Mouse (Mus musculus) midbrain, embryonic 12.5 days (tissue): ENCODE measurements around the gene Psmb8. TPM values are rescaled to one million over a fixed set of nuclear protein-coding genes. Genes with fewer than 3 reads are reported as not detected.
A peak's percentile ranks its signal among the peaks of the same experiment; 100 is the strongest.

Experiments used
- ATAC-seq: fragments of 200-750 bp; cut with Nextera tagmentation; 2 replicates; pipeline ENCODE4 v1.8.0; 2017; ENCODE audit warnings: low read depth, moderate TSS enrichment, moderate library complexity; ENCODE audit not compliant: low FRiP score
- H3K27ac ChIP-seq: fragments of 300-500 bp; sonication (generic); replicated peaks from 2 replicates; pipeline ENCODE4 v1.5.1; 2016; ENCODE audit warnings: mild to moderate bottlenecking
- H3K27me3 ChIP-seq: fragments of 300-500 bp; sonication (generic); 2 replicates; pipeline ENCODE4 v1.6.1; 2016; ENCODE audit warnings: mild to moderate bottlenecking
- H3K36me3 ChIP-seq: fragments of 300-500 bp; sonication (generic); 2 replicates; pipeline ENCODE4 v1.6.1; 2016
- H3K4me1 ChIP-seq: fragments of 300-500 bp; sonication (generic); 2 replicates; pipeline ENCODE4 v1.6.1; 2016
- H3K4me2 ChIP-seq: fragments of 300-500 bp; sonication (generic); replicated peaks from 2 replicates; pipeline ENCODE4 v1.6.1; 2016; ENCODE audit warnings: mild to moderate bottlenecking, moderate library complexity
- H3K4me3 ChIP-seq: fragments of 300-500 bp; sonication (generic); 2 replicates; pipeline ENCODE4 v1.5.1; 2016; ENCODE audit warnings: mild to moderate bottlenecking
- H3K9ac ChIP-seq: fragments of 300-500 bp; sonication (generic); replicated peaks from 2 replicates; pipeline ENCODE4 v1.6.1; 2016; ENCODE audit warnings: mild to moderate bottlenecking, moderate library complexity
- H3K9me3 ChIP-seq: fragments of 300-500 bp; sonication (generic); 2 replicates; pipeline ENCODE4 v1.6.1; 2016; ENCODE audit warnings: mild to moderate bottlenecking
- WGBS: fragments of 180-500 bp; shearing (Covaris S2); methylation state at CpG from one replicate; pipeline ENCODE4 v1.1.7; 2016; 5-methylcytosine and 5-hydroxymethylcytosine counted together
- polyA plus RNA-seq: library from polyadenylated mRNA; unstranded; fragments of >200 nt; fragmentation: Nextera tagmentation; extraction: Ambion mirVana; gene quantifications from 2 replicates; pipeline ENCODE4 v1.2.1, GENCODE M21; 2016

The Psmb8 gene
- polyA plus RNA-seq, 1 experiment from 2014 or later: 2.1 TPM

DNA sequence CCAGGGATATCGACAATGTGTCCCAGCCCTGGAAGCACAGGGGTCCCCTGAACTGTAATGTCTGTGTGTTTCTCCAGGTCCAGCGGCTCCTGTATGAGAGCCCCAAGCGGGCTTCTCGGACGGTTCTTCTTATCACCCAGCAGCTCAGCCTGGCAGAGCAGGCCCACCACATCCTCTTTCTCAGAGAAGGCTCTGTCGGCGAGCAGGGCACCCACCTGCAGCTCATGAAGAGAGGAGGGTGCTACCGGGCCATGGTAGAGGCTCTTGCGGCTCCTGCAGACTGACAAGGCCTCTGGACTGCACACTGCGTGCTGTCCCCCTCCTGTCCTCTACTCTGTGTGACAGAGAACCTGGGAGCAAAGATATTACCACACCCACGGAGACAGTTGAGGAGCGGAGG is 1.0 kb upstream of the Psmb8 start:
- Histone ChIP-seq H3K9me3 (no peaks in the 10 kb centered on the region), H3K4me2 (no peak overlapping the region), H3K36me3 (no peaks in the 10 kb centered on the region), H3K9ac (no peak overlapping the region), H3K4me3 (no peak overlapping the region), H3K27ac (no peak overlapping the region), H3K27me3 (peaks cover 98% of the 10 kb centered on the region), H3K4me1 (peaks cover 15% of the 10 kb centered on the region)
- WGBS: 29% methylated on average over 12 of the region's 12 CpGs
- ATAC-seq: no peak

- peaks cover 92% of the 10 kb centered on the region for H3K27me3 ChIP-seq
- H3K4me1 ChIP-seq: peaks cover 15% of the 10 kb centered on the region
- no peak overlapping the region for H3K27ac ChIP-seq
- H3K4me2 ChIP-seq: peak overlapping the region; percentile 58
- no peaks in the 10 kb centered on the region for H3K9me3 ChIP-seq
- H3K4me3 ChIP-seq: peak overlapping the region; percentile 36
- WGBS: 2% methylated on average over 32 of the region's 32 CpGs
- no peaks in the 10 kb centered on the region for H3K36me3 ChIP-seq
- no peak overlapping the region for H3K9ac ChIP-seq
- 0 out of 2 replicates have a peak, but pooled peaks have one; percentile 27 for ATAC-seq
Observed at GRCm38 (mm10) chr17:34197904-34198520, 491 bp downstream of the Psmb8 start.

DNA sequence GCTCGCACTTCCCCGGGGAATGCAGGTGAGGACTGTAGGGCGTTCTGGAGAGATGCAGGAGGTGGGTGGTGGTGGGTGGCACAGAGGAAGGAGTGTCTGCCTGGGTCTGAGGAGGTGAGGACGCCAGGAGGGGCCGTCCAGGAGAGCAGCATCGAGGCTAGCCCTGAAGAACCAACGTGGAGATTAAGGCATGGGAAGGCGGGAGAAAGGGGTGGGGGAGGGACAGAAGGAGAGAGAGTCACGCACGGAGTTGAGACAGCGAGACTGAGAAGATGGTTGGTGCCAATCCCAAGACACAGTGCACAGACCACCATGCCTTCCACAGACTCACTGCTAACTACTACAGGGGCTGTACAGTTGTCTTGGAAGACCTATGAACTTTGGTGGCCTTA is 996 bp downstream of the Psmb8 start:
- WGBS: 9% methylated on average over 11 of the region's 11 CpGs
- peaks cover 92% of the 10 kb centered on the region for H3K27me3 ChIP-seq
- H3K9ac ChIP-seq: no peak overlapping the region

DNA sequence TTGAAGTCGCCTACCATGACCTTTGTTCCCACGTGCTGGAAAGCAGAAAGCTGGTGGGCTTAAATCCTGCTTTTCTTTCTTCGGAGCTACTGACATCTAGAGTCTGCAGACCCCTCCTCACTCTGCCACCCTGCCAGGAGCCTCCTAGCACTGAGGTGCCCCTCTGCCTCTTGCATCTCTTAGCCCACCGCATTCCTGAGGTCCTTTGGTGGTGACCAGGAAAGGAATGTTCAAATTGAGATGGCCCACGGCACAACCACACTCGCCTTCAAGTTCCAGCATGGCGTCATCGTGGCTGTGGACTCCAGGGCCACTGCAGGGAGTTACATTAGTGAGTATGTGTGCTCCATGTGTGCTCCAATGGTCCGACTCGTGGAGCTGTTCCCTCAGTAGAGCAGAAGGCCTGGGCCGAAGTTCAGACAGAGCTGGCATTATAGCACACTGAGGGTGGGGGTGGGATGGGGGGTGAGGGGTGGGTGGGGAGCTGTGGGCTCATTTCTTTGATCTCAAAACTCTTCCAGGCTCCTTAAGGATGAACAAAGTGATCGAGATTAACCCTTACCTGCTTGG is 1.6 kb downstream of the Psmb8 start:
- H3K36me3 ChIP-seq: no peaks in the 10 kb centered on the region
- H3K4me2 ChIP-seq: no peak overlapping the region
- no peak for ATAC-seq
- H3K4me1 ChIP-seq: peaks cover 15% of the 10 kb centered on the region
- H3K27ac ChIP-seq: no peak overlapping the region
- H3K9ac ChIP-seq: no peak overlapping the region
- H3K9me3 ChIP-seq: no peaks in the 10 kb centered on the region
- H3K27me3 ChIP-seq: peaks cover 92% of the 10 kb centered on the region
- 65% methylated on average over 12 of the region's 12 CpGs for WGBS
- H3K4me3 ChIP-seq: no peak overlapping the region

More for the DNA sequence above, 996 bp downstream of the Psmb8 start:
- Histone ChIP-seq H3K4me2 (peak overlapping the region; percentile 58), H3K27ac (no peak overlapping the region), H3K9me3 (no peaks in the 10 kb centered on the region), H3K4me3 (peak overlapping the region; percentile 36), H3K4me1 (peaks cover 15% of the 10 kb centered on the region), H3K36me3 (no peaks in the 10 kb centered on the region)
- no peak for ATAC-seq

- H3K9ac ChIP-seq: no peak overlapping the region
- 81% methylated on average over 10 of the region's 10 CpGs for WGBS
- H3K9me3 ChIP-seq: no peaks in the 10 kb centered on the region
- H3K36me3 ChIP-seq: no peaks in the 10 kb centered on the region
- peaks cover 19% of the 10 kb centered on the region for H3K4me1 ChIP-seq
- H3K4me3 ChIP-seq: no peak overlapping the region
- H3K27me3 ChIP-seq: peaks cover 90% of the 10 kb centered on the region
- no peak for ATAC-seq
- H3K4me2 ChIP-seq: no peak overlapping the region
- no peak overlapping the region for H3K27ac ChIP-seq
Observed at GRCm38 (mm10) chr17:34200047-34200446, 2.5 kb downstream of the Psmb8 start.

GRCm38 (mm10) chr17:34200772-34201505 is 3.4 kb downstream of the Psmb8 start:
- no peak for ATAC-seq
- 90% methylated on average over 16 of the region's 16 CpGs for WGBS

DNA sequence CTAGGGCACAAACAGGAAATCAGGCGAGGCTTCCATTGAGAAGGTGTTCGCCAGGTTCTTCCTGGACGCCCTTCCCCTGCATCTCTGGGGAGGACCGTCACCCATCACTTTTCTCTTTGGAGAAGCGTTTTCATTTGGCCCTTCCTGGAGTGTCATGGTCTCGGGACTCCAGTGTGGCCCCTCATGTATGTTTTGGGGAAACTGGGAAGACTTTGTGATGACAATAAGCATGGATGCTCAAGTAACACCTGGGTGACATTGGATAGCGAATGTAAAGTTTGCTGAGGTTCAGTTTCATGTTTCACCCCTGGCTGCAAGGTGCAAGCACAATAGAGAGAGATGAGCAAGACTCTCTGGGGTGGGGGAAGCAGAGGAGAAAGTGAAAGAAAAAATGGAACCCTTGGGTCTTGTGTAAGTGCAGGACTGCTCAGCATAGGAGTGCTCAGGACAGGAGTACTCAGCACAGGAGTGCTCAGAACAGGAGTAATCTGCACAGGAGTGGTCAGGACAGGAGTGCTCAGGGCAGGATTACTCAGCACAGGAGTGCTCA is 4.1 kb downstream of the Psmb8 start:
- Histone ChIP-seq H3K4me3 (no peak overlapping the region), H3K27me3 (peaks cover 90% of the 10 kb centered on the region)
- 72% methylated on average over 7 of the region's 7 CpGs for WGBS

More at GRCm38 (mm10) chr17:34200772-34201505, 3.4 kb downstream of the Psmb8 start:
- Histone ChIP-seq H3K27ac (no peak overlapping the region), H3K9me3 (no peaks in the 10 kb centered on the region), H3K4me1 (peaks cover 24% of the 10 kb centered on the region), H3K4me3 (no peak overlapping the region), H3K27me3 (peaks cover 90% of the 10 kb centered on the region), H3K4me2 (no peak overlapping the region), H3K9ac (no peak overlapping the region), H3K36me3 (no peaks in the 10 kb centered on the region)

GRCm38 (mm10) chr17:34202760-34203442 is 5.4 kb downstream of the Psmb8 start:
- peaks cover 87% of the 10 kb centered on the region for H3K27me3 ChIP-seq
- H3K4me2 ChIP-seq: no peak overlapping the region
- WGBS: 76% methylated on average over 4 of the region's 4 CpGs
- no peak overlapping the region for H3K27ac ChIP-seq
- H3K9ac ChIP-seq: no peak overlapping the region
- H3K9me3 ChIP-seq: no peaks in the 10 kb centered on the region
- H3K4me1 ChIP-seq: peaks cover 13% of the 10 kb centered on the region
- no peaks in the 10 kb centered on the region for H3K36me3 ChIP-seq
- no peak for ATAC-seq
- H3K4me3 ChIP-seq: no peak overlapping the region

More for the DNA sequence above, 4.1 kb downstream of the Psmb8 start:
- Histone ChIP-seq H3K36me3 (no peaks in the 10 kb centered on the region), H3K4me1 (peaks cover 24% of the 10 kb centered on the region), H3K4me2 (no peak overlapping the region), H3K9ac (no peak overlapping the region), H3K27ac (no peak overlapping the region), H3K9me3 (no peaks in the 10 kb centered on the region)
- no peak for ATAC-seq

DNA sequence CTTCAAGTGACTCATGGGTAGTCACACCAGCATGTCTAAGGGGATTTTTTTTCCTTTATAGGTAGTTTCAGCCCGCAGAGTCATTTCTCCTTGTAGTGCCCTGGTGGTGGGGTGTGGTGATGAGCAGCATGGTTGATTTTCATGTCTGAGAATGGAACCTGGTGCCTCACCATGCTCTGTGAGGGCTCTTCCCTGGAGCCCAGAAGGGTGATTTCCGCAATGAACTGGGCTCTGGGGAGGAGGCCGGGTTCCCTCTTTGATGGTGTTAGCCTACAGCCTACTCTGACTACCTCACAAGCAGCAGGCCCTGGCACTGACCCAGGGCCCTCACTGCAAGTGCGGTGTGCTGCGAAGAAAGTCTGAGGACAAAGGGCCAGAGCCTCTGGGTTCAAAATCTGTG is 5.9 kb downstream of the Psmb8 start, which contains the start of gene Tap2:
TSS of gene Tap2 (plus strand) at position 84 of the 400 bp plus-strand sequence.
- Histone ChIP-seq H3K27ac (no peak within 1 kb of the TSS), H3K36me3 (no peaks in the 10 kb centered on the region), H3K9ac (peak within 1 kb of the TSS; percentile 61), H3K4me3 (peak within 1 kb of the TSS; percentile 56), H3K4me1 (peaks cover 10% of the 10 kb centered on the region), H3K27me3 (peaks cover 83% of the 10 kb centered on the region), H3K4me2 (peak within 1 kb of the TSS; percentile 86), H3K9me3 (no peaks in the 10 kb centered on the region)
- no peak for ATAC-seq
- 62% methylated on average over 5 of the region's 5 CpGs for WGBS

DNA sequence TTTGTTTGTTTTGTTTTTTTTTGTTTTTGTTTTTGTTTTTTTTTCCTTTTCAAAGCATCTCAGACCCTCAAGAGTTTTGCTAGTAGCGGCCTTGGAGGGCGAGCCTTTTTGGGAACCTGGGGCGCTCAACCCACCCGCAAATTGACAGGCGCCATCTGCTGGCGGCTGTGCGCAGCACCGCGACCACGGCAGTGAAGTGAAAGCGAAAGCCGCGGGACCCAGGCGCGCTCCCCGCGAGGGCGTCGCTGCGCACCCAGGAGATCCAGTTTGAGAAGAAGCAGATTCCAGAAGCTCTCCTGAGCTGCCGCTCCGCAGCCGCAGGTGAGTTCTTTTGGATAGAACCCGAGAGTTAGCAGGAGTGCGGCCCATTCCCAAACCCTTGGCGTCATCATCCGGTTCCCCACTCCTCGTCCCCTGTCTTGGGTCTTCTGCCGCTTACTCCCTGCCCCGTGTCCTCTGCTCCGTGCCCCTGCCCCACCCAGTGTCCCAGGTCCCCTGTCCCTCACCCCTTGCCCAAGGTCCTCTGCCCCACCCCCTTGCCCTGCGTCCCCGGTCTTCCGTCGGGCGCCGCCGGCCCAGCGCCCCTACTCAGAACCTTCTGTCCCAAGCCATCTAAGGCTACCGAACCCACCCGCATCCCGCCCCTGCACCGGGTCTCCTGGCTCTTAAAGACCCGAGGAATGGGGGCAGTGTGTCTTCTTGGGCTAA is 6.9 kb downstream of the Psmb8 start:
- Histone ChIP-seq H3K27ac (no peak overlapping the region), H3K27me3 (peaks cover 80% of the 10 kb centered on the region), H3K36me3 (no peaks in the 10 kb centered on the region), H3K9ac (peak overlapping the region; percentile 61), H3K4me2 (peak overlapping the region; percentile 86), H3K9me3 (no peaks in the 10 kb centered on the region), H3K4me3 (peak overlapping the region; percentile 56), H3K4me1 (peaks cover 10% of the 10 kb centered on the region)
- WGBS: under 1% methylated on average over 44 of the region's 44 CpGs
- no peak for ATAC-seq
